Mouse (Mus musculus) myocyte (in vitro differentiated cells): Measurements from ENCODE around the gene Gm15127.
"Not testable (repeated sequence)": the region's sequence is repeated elsewhere in the genome, so short reads cannot be mapped to it uniquely, and the experiment has no call there.

ENCODE experiments used
- CEBPB ChIP-seq: IDR thresholded peaks from 2 replicates; pipeline ENCODE4 v1.6.1; 2011; ENCODE audit warnings: mild to moderate bottlenecking, moderate library complexity; ENCODE audit not compliant: poor library complexity, insufficient read depth, severe bottlenecking
- E2F4 ChIP-seq: IDR thresholded peaks from one replicate; pipeline ENCODE4 v1.6.1; 2011; ENCODE audit warnings: mild to moderate bottlenecking, control low read depth, moderate library complexity; ENCODE audit not compliant: insufficient read depth
- MAX ChIP-seq: IDR thresholded peaks from one replicate; pipeline ENCODE4 v1.6.1; 2011; ENCODE audit warnings: low read depth, mild to moderate bottlenecking, control low read depth
- MYOD1 ChIP-seq, 3 experiments: IDR thresholded peaks; one replicate each; pipeline ENCODE4 v1.6.1; 2011; ENCODE audit warnings: control low read depth in 2 of 3, low read depth in 2 of 3, mild to moderate bottlenecking in 2 of 3, moderate library complexity in 1 of 3; ENCODE audit not compliant: insufficient read length in 2 of 3, control insufficient read depth in 1 of 3
- MYOG ChIP-seq, 3 experiments: IDR thresholded peaks; one replicate each; pipeline ENCODE4 v1.6.1; 2011; ENCODE audit warnings: control low read depth in 2 of 3, low read depth in 2 of 3, mild to moderate bottlenecking in 2 of 3; ENCODE audit not compliant: insufficient read length in 2 of 3, control insufficient read depth in 1 of 3, insufficient read depth in 1 of 3
- POLR2A ChIP-seq: IDR thresholded peaks from one replicate; pipeline ENCODE4 v1.6.1; 2011; ENCODE audit warnings: low read depth, mild to moderate bottlenecking, control low read depth, moderate library complexity; ENCODE audit not compliant: insufficient read length
- POLR2AphosphoS2 ChIP-seq: IDR thresholded peaks from one replicate; pipeline ENCODE4 v1.6.1; 2011; ENCODE audit warnings: low read depth, control low read depth; ENCODE audit not compliant: insufficient read length
- REST ChIP-seq: IDR thresholded peaks from one replicate; pipeline ENCODE4 v1.6.1; 2011; ENCODE audit warnings: mild to moderate bottlenecking, control low read depth, moderate library complexity; ENCODE audit not compliant: insufficient read depth, insufficient read length
- TCF12 ChIP-seq: IDR thresholded peaks from one replicate; pipeline ENCODE4 v1.6.1; 2011; ENCODE audit warnings: mild to moderate bottlenecking, control low read depth; ENCODE audit not compliant: poor library complexity, insufficient read depth, severe bottlenecking
- TCF3 ChIP-seq: IDR thresholded peaks from one replicate; pipeline ENCODE4 v1.6.1; 2011; ENCODE audit warnings: low read depth, control low read depth; ENCODE audit not compliant: insufficient read length
- USF1 ChIP-seq: IDR thresholded peaks from one replicate; pipeline ENCODE4 v1.6.1; 2011; ENCODE audit warnings: low read depth, mild to moderate bottlenecking, control low read depth, moderate library complexity

- TF ChIP-seq E2F4; POLR2A; TCF12; USF1; TCF3; MYOD1 (IDR thresholded peaks at IDR 0.05; ENCODE audit: control insufficient read depth in 1 of 3, insufficient read length in 2 of 3, low read depth in 2 of 3); MAX; MYOG (IDR thresholded peaks at IDR 0.05; ENCODE audit: control insufficient read depth in 1 of 3, insufficient read depth in 1 of 3, insufficient read length in 2 of 3, low read depth in 2 of 3); CEBPB; POLR2AphosphoS2; REST: not testable (repeated sequence)
Measured at GRCm38 (mm10) chrX:148663298-148663697, at the start of gene Gm15127.
